Mouse (Mus musculus) thymus, postnatal 36 days (tissue): ENCODE results near the gene Qdpr.

Source experiments
- DNase-seq, 2 experiments: peaks; one replicate each; pipeline ENCODE4 v3.0.0; 2022; ENCODE audit warnings: mixed read lengths in 2 of 2

Gene Qdpr

GRCm38 (mm10) chr5:45449831-45450716 lies at the start of gene Qdpr:
Gene Qdpr, minus strand, starts transcription at chr5:45450236.
- peak; percentile 95 to 96 for DNase-seq

DNA sequence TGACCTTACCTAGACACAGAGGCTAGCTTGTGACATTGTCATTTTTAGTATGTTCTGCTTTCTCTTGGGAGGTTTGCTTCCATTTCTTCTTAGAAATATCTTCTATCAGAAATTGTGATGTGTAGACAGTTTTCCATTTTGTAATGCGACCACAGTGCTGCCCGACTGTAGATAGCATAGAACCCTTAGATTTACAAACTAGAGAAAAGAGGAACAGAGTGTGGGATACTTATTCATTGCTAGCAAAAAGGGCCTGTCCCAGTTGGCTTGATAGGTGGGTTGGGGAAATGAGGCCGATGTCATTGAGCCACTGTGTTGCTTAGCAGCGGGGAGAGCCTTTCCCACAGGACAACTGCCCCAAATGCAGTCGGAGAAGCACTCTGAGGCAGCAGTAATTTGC lies 47.5 kb upstream of the Qdpr start:
- no peak for DNase-seq

DNA sequence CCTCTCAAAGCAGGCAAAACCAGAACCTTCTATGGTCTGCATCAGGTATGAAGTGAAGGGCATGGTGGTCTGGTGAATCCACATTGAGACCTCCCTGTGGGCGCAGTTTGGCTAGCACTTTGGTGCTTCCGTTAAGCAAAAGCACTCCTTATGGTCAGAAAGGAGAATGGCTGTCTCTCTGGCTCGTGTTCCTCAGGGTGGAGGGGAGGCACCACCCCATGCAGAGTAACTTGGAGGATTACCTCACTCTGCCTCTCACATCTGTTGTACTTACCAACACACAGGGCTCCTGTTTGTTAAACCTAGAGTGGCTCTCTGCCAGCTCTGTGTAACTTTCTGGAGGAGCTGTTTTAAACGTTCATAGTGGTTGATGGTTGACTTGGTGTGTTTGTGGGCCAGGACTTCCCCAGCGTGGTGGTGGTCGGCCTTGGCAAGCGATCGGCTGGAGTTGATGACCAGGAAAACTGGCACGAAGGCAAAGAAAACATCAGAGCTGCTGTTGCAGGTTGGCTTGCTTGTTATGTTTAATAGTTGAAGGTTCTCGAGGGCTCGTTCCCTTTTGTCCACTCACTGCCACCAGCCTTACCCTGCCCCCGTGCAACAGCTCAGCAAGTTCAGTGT lies 47.0 kb upstream of the Qdpr start:
- no peak for DNase-seq

- no peak for DNase-seq
Measured at GRCm38 (mm10) chr5:45496479-45496878, 46.4 kb upstream of the Qdpr start.

- no peak for DNase-seq
Measured at GRCm38 (mm10) chr5:45496042-45496441, 46.0 kb upstream of the Qdpr start.

GRCm38 (mm10) chr5:45495429-45495975 lies 45.5 kb upstream of the Qdpr start:
- DNase-seq = no peak

DNA sequence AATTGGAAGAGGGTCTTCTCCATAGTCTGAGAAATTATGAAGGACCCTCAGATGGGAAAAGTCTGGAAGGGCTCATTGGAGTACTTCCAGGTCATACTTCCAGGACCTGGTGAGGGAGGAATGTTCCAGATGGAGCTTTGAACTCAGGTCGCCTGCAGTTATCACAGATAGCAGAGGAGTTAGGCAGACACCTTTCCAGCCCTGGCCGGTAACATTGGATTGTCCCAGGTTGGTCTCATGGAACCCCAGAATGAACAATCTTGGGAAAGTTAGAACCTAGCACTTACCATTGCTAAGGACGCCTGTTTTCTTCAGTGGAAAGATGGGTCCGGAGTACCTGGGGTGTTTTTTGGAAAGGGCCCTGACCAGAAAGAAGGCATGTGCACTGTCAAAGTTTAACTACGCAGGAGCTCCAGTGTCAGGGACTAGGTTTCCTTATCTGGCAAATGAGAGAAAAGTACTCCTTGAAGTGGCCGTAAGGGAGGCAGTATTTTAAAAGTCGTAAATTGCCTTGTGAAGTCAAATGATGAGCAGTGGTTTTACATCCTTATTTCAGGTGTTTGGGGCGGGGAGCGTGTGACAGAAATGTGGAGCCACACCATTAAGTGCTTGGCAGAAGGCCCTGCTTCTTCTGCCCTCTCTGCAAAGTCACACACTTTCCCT lies 44.2 kb upstream of the Qdpr start:
- DNase-seq = no peak

DNA sequence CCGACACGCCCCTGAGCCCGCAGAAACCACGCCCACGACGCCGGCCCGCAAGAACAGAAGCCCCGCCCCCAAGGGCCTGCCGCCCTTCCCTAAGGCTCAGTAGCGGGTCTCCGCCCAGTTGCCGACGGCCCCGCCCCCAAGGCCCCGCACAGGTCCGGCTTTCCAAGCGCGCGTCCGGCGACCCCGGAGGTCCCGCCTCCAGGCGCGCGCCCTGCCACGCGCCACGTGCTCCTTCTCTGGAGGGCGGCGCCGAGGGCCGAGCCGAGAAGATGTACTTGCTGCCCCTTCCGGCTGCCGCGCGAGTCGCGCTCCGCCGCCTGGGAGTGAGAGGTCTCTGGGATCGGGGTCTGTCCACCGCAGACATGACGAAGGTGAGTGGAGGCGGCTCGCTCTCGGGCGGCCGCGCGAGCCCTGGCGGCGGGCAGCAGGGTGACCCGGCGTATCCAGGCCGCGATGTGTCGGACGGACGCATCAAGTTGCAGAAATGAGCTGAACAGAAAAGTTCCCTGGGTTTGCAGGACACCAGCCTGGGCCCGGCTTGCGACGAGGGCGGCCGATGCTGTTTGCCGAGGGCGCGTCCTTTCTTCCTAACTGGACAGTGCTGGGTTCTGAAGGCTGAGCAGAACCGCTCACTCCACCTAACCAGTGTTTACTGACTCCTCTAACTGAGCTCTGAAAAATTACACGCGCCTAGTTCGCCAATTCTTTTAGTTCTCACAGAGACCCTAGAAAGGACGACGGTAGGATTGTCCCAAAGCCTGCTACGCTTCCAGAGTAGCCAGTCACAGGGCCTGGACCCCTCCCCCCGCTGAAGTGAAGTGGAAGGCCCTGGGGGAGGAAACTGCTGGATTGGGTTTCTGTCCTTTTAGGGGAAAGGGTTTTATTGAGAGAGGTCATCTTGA lies 43.4 kb upstream of the Qdpr start, which contains the start of gene Lap3:
TSS of gene Lap3 (plus strand) at position 184 of the 902 bp plus-strand sequence.
- DNase-seq = peak; percentile 98

GRCm38 (mm10) chr5:45491776-45492175 lies 41.7 kb upstream of the Qdpr start:
- no peak for DNase-seq

DNA sequence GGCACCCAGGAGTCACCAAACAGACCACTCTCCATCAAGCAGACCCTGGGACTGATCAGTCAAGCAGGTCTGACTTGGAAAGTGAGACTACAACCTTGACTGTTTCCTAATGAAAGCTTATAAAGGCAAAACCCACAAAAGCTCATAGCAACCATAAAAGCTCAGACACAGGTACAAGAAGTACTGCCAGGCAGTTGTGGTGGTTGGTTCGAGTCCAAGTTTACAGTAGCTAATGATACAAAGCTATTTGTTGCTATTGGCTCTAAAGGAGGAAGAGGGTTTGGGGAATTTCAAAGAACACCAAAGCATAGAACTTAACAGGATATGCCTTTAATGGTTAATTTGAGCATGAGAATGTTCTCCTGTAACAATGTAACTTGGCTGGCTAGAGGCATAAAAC lies 33.6 kb upstream of the Qdpr start:
- DNase-seq = no peak

DNA sequence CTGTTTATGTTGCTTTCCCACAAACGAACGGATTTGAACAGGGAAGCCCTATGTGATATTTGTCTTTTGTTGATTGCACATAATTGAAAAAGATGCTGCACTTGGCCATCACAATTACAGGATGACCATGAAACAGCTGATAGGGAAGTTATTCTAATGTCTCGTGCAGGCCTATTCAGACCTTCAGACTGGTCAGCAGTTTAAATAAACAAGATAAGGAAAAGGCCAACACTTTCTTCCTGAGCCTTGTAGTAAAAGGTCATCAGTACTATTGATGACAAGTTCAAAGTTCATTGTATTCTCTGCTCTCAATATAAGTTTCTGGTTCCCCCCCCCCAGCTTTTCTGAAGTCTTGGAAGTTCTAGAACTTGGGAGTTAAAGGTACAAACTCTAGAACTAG lies 32.6 kb upstream of the Qdpr start:
- no peak for DNase-seq

DNA sequence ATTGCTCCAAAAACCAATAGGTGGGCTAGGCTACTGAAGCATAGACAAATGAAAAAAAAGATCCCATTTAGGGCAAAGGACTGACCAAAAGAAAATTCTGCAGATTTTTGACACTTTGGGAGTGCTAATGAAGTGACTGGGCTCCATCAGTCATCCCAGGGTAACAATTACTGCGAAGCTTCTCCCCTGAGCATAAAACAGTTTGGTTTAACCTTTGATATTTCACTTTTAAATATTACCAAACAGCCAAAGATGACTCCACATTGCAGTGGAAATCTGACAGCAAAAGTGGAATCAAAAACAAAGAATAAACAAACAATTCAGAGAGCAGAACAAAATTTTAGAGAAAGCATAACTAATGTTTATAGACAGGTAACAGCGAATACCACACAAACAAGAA lies 31.1 kb upstream of the Qdpr start:
- DNase-seq = no peak

- DNase-seq = no peak
Measured at GRCm38 (mm10) chr5:45480066-45480465, 30.0 kb upstream of the Qdpr start.

GRCm38 (mm10) chr5:45477601-45478000 lies 27.6 kb upstream of the Qdpr start:
- DNase-seq = no peak

- DNase-seq = no peak
Measured at GRCm38 (mm10) chr5:45476288-45476687, 26.3 kb upstream of the Qdpr start.

DNA sequence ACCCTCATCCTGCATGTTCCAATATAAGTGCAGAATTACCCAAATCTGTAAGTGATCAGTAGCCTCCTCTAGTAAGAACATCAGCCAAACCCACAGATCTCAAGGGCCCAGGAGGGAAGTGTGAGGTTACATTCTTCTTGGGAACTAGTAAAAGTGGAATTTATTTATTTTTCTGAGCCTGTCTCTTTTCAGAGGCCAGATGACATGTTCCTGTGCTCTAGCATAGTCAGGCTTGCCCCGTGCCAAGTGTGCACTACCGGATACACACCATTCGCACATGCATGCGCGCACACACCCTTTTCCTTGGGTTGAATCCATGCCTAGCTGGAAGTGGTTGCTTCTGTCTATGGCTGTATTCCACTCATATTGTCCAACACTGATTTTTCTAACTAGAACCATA lies 25.7 kb upstream of the Qdpr start:
- DNase-seq = no peak

DNA sequence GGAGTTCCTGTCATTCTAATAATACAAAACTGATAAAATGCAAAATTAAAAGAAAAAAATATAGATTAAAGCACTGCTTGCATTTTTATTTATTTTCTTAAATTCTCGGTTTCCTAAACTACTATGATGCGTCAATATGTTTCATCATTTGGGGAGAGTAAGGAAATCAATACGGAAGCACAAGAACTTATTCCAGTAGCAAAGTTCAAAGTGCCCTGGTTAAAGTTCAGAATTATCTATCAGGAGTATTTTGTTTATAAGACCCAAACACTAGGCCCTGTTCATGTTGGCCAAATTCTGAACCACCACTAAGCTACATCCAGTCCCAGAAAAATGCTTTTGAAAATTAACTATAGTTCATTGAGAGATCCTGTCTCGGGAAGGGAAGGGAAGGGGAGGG lies 24.7 kb upstream of the Qdpr start:
- no peak for DNase-seq

- DNase-seq = no peak
Measured at GRCm38 (mm10) chr5:45474215-45474614, 24.2 kb upstream of the Qdpr start.

DNA sequence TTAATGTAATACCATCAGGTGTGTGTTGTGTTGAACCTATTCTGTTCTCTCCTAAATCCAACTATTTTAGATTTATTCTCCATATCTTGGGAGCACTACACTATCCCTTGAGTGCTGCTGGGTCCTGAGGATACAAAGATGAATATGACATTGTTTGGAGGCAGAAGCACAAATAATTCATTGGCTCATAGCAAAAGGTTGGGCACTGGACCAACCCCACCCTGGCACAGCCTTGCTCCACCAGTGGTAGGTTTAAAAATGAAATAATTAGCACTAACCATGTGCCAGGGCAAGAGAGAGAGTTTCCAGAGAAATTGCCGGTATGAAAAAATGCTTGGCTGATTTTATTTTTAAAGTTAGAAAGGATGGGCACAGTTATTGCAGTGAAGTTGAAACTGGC lies 23.5 kb upstream of the Qdpr start:
- no peak for DNase-seq

DNA sequence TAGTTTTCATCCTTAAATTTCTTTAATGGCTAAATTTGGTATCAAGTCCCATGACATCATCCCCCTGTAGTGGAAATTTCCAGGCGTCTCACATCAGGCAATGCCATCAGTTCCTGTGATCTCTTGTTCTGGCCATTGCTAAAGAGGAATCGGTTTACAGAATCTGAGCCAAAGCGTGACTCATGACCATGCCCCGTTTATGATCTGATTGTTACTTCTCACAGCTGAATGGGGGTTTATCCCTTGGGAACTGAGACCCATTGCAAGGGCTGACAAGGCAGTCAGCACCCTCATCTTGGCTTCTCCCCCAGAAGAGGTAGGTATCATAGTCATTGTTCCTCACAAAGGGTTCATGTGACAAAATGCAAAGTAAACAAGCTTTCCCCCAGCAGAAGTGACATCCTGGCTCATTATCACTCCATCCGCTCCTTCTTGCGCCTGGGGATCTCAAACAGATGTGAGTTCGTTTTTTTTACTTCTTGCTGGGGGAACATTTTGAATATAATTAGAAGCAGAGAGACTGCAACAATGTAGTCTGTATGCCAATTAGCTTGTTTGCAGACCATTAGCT lies 22.9 kb upstream of the Qdpr start:
- no peak for DNase-seq

- no peak for DNase-seq
Measured at GRCm38 (mm10) chr5:45454456-45454855, 4.4 kb upstream of the Qdpr start.

- no peak for DNase-seq
Measured at GRCm38 (mm10) chr5:45453451-45453850, 3.4 kb upstream of the Qdpr start, which contains the start of gene Clrn2. Gene Clrn2, plus strand, starts transcription at chr5:45453751.
